Mouse (Mus musculus) liver, embryonic 12.5 days (tissue): ENCODE measurements around the gene Usf2. TPM values are rescaled to one million over a fixed set of nuclear protein-coding genes. Genes with fewer than 3 reads are reported as not detected.
A peak's percentile ranks its signal among the peaks of the same experiment; 100 is the strongest.
"Not testable (repeated sequence)": the region's sequence is repeated elsewhere in the genome, so short reads cannot be mapped to it uniquely, and the experiment has no call there.

Experiments
- ATAC-seq: fragments of 200-750 bp; cut with Nextera tagmentation; 2 replicates; pipeline ENCODE4 v1.8.0; 2017; ENCODE audit warnings: moderate number of reproducible peaks, mild to moderate bottlenecking, moderate library complexity
- H3K27ac ChIP-seq: fragments of 300-500 bp; sonication (generic); 2 replicates; pipeline ENCODE4 v1.5.1; 2016; ENCODE audit warnings: mild to moderate bottlenecking
- H3K27me3 ChIP-seq: fragments of 300-500 bp; sonication (generic); replicated peaks from 2 replicates; pipeline ENCODE4 v1.6.1; 2016; ENCODE audit warnings: mild to moderate bottlenecking, moderate library complexity
- H3K36me3 ChIP-seq: fragments of 300-500 bp; sonication (generic); 2 replicates; pipeline ENCODE4 v1.6.1; 2016; ENCODE audit warnings: mild to moderate bottlenecking, moderate library complexity
- H3K4me1 ChIP-seq: fragments of 300-500 bp; sonication (generic); 2 replicates; pipeline ENCODE4 v1.6.1; 2016
- H3K4me2 ChIP-seq: fragments of 300-500 bp; sonication (generic); 2 replicates; pipeline ENCODE4 v1.6.1; 2016; ENCODE audit warnings: mild to moderate bottlenecking, moderate library complexity
- H3K4me3 ChIP-seq: fragments of 300-500 bp; sonication (generic); 2 replicates; pipeline ENCODE4 v1.5.1; 2016; ENCODE audit warnings: mild to moderate bottlenecking, moderate library complexity
- H3K9ac ChIP-seq: fragments of 300-500 bp; sonication (generic); 2 replicates; pipeline ENCODE4 v1.6.1; 2016; ENCODE audit warnings: mild to moderate bottlenecking, moderate library complexity
- H3K9me3 ChIP-seq: fragments of 300-500 bp; sonication (generic); replicated peaks from 2 replicates; pipeline ENCODE4 v1.6.1; 2016; ENCODE audit warnings: mild to moderate bottlenecking, moderate library complexity
- WGBS: fragments of 180-500 bp; shearing (Covaris S2); methylation state at CpG from one replicate; pipeline ENCODE4 v1.1.7; 2016; ENCODE audit not compliant: insufficient replicate concordance; 5-methylcytosine and 5-hydroxymethylcytosine counted together
- polyA plus RNA-seq: library from polyadenylated mRNA; unstranded; fragments of >200 nt; fragmentation: Nextera tagmentation; extraction: Ambion mirVana; gene quantifications from 2 replicates; pipeline ENCODE4 v1.2.1, GENCODE M21; 2016

Gene Usf2
- polyA plus RNA-seq, 1 experiment from 2014 or later: 13.9 TPM

GRCm38 (mm10) chr7:30943909-30944635, 12.5 kb downstream of the Usf2 start, which contains the start of gene Hamp:
TSS of gene Hamp (minus strand) at chr7:30944032.
- Histone ChIP-seq H3K36me3 (peaks cover 23% of the 10 kb centered on the region), H3K4me2 (no peak within 1 kb of the TSS), H3K4me3 (no peak within 1 kb of the TSS), H3K4me1 (no peaks in the 10 kb centered on the region), H3K9ac (no peak within 1 kb of the TSS), H3K27ac (no peak within 1 kb of the TSS), H3K9me3 (no peaks in the 10 kb centered on the region), H3K27me3 (no peaks in the 10 kb centered on the region)
- 48% methylated on average over 9 of the region's 9 CpGs for WGBS
- no peak for ATAC-seq

GRCm38 (mm10) chr7:30942365-30942764, 14.2 kb downstream of the Usf2 start:
- peaks cover 16% of the 10 kb centered on the region for H3K36me3 ChIP-seq
- not testable (repeated sequence) for H3K27ac ChIP-seq, H3K4me1 ChIP-seq, H3K4me3 ChIP-seq, H3K4me2 ChIP-seq, ATAC-seq, H3K9me3 ChIP-seq, H3K27me3 ChIP-seq, H3K9ac ChIP-seq
- WGBS: 25% methylated on average over 3 of the region's 3 CpGs

- H3K4me3 ChIP-seq, ATAC-seq, H3K9ac ChIP-seq, H3K4me2 ChIP-seq, H3K4me1 ChIP-seq, H3K36me3 ChIP-seq, H3K9me3 ChIP-seq, H3K27ac ChIP-seq, H3K27me3 ChIP-seq: not testable (repeated sequence)
- 73% methylated on average over 1 of the region's 1 CpGs for WGBS
Measured at GRCm38 (mm10) chr7:30940070-30940469, 16.5 kb downstream of the Usf2 start.

GRCm38 (mm10) chr7:30935422-30936099, 21.0 kb downstream of the Usf2 start:
- H3K27me3 ChIP-seq, H3K4me2 ChIP-seq, H3K27ac ChIP-seq, H3K4me1 ChIP-seq, H3K9me3 ChIP-seq, H3K9ac ChIP-seq, H3K36me3 ChIP-seq, H3K4me3 ChIP-seq, ATAC-seq: not testable (repeated sequence)
- 51% methylated on average over 6 of the region's 6 CpGs for WGBS

GRCm38 (mm10) chr7:30924581-30924980, 32.0 kb downstream of the Usf2 start, which contains the start of gene Hamp2:
TSS of gene Hamp2 (minus strand) at chr7:30924681.
- H3K4me3 ChIP-seq, H3K4me2 ChIP-seq, H3K36me3 ChIP-seq, H3K4me1 ChIP-seq, H3K9me3 ChIP-seq, H3K27me3 ChIP-seq, H3K27ac ChIP-seq, H3K9ac ChIP-seq, ATAC-seq: not testable (repeated sequence)
- WGBS: 59% methylated on average over 2 of the region's 2 CpGs

GRCm38 (mm10) chr7:30924071-30924470, 32.5 kb downstream of the Usf2 start:
- Histone ChIP-seq H3K27me3 (peaks cover 7% of the 10 kb centered on the region; the same call in 1 of the 2 replicates), H3K9me3 (no peaks in the 10 kb centered on the region), H3K36me3 (no peaks in the 10 kb centered on the region), H3K27ac (no peak overlapping the region), H3K4me2 (no peak overlapping the region), H3K4me1 (no peaks in the 10 kb centered on the region), H3K9ac (no peak overlapping the region), H3K4me3 (no peak overlapping the region)
- ATAC-seq: no peak
- WGBS: 40% methylated on average over 3 of the region's 3 CpGs

- not testable (repeated sequence) for H3K4me1 ChIP-seq, H3K9ac ChIP-seq, H3K27me3 ChIP-seq, H3K9me3 ChIP-seq, ATAC-seq, H3K36me3 ChIP-seq, H3K27ac ChIP-seq, H3K4me3 ChIP-seq, H3K4me2 ChIP-seq
- WGBS: 31% methylated on average over 3 of the region's 3 CpGs
Measured at GRCm38 (mm10) chr7:30922490-30922889, 34.1 kb downstream of the Usf2 start.

- peak; percentile 46; the same call in 1 of the 2 replicates for ATAC-seq
- WGBS: 38% methylated on average over 3 of the region's 3 CpGs
- no peak overlapping the region for H3K4me2 ChIP-seq
Measured at GRCm38 (mm10) chr7:30920217-30920616, 36.4 kb downstream of the Usf2 start.

GRCm38 (mm10) chr7:30917219-30917618, 39.4 kb downstream of the Usf2 start:
- 31% methylated on average over 4 of the region's 4 CpGs for WGBS
- H3K9ac ChIP-seq: no peak overlapping the region

More at GRCm38 (mm10) chr7:30920217-30920616, 36.4 kb downstream of the Usf2 start:
- Histone ChIP-seq H3K4me3 (no peak overlapping the region), H3K9me3 (no peaks in the 10 kb centered on the region), H3K36me3 (no peaks in the 10 kb centered on the region), H3K9ac (no peak overlapping the region), H3K27ac (no peak overlapping the region), H3K4me1 (no peaks in the 10 kb centered on the region), H3K27me3 (peaks cover 12% of the 10 kb centered on the region)

GRCm38 (mm10) chr7:30916713-30917112, 39.9 kb downstream of the Usf2 start:
- peaks cover 9% of the 10 kb centered on the region; the same call in 1 of the 2 replicates for H3K27me3 ChIP-seq
- no peak overlapping the region for H3K4me2 ChIP-seq
- no peak overlapping the region for H3K4me3 ChIP-seq
- H3K9ac ChIP-seq: no peak overlapping the region
- H3K9me3 ChIP-seq: no peaks in the 10 kb centered on the region
- 29% methylated on average over 6 of the region's 6 CpGs for WGBS
- ATAC-seq: no peak
- no peaks in the 10 kb centered on the region for H3K4me1 ChIP-seq
- no peak overlapping the region for H3K27ac ChIP-seq
- no peaks in the 10 kb centered on the region for H3K36me3 ChIP-seq

More at GRCm38 (mm10) chr7:30917219-30917618, 39.4 kb downstream of the Usf2 start:
- no peak overlapping the region for H3K4me2 ChIP-seq
- H3K27ac ChIP-seq: no peak overlapping the region
- H3K27me3 ChIP-seq: peaks cover 8% of the 10 kb centered on the region; the same call in 1 of the 2 replicates
- no peaks in the 10 kb centered on the region for H3K4me1 ChIP-seq
- ATAC-seq: no peak
- no peaks in the 10 kb centered on the region for H3K9me3 ChIP-seq
- H3K36me3 ChIP-seq: no peaks in the 10 kb centered on the region
- H3K4me3 ChIP-seq: no peak overlapping the region

- H3K36me3 ChIP-seq: no peaks in the 10 kb centered on the region
- H3K27ac ChIP-seq: no peak within 1 kb of the TSS
- WGBS: 59% methylated on average over 8 of the region's 8 CpGs
- H3K4me3 ChIP-seq: no peak within 1 kb of the TSS
- no peaks in the 10 kb centered on the region for H3K4me1 ChIP-seq
- peaks cover 9% of the 10 kb centered on the region; the same call in 1 of the 2 replicates for H3K27me3 ChIP-seq
- no peaks in the 10 kb centered on the region for H3K9me3 ChIP-seq
- ATAC-seq: no peak
- no peak within 1 kb of the TSS for H3K4me2 ChIP-seq
- no peak within 1 kb of the TSS for H3K9ac ChIP-seq
Measured at GRCm38 (mm10) chr7:30914732-30915131, 41.9 kb downstream of the Usf2 start, which contains the start of gene Mag. TSS of gene Mag (minus strand) at chr7:30914873.

- Histone ChIP-seq H3K4me1 (peaks cover 12% of the 10 kb centered on the region), H3K27ac (no peak overlapping the region), H3K36me3 (no peaks in the 10 kb centered on the region), H3K4me2 (no peak overlapping the region), H3K9me3 (no peaks in the 10 kb centered on the region), H3K27me3 (peaks cover 36% of the 10 kb centered on the region), H3K9ac (no peak overlapping the region), H3K4me3 (no peak overlapping the region)
- WGBS: 44% methylated on average over 6 of the region's 6 CpGs
- no peak for ATAC-seq
Measured at GRCm38 (mm10) chr7:30909773-30910172, 46.8 kb downstream of the Usf2 start.
